Comparison of ENCODE assay signal across 11 mouse cellular contexts in genomic region chr12:75796510-75796909, GRCm38 (mm10). TPM values are rescaled to one million over a fixed set of nuclear protein-coding genes. Genes with fewer than 3 reads are reported as not detected.
DNase-seq lines count a peak whose midpoint lies in the region; TF ChIP-seq lines count a peak whose summit lies in the region.
"Had no signal": no experiment of that assay in that cellular context is flagged by ENCODE, and none has a peak within 500 bp of the region (broad histone marks: within the 10 kb centered on the region; RNA-seq: fewer than 3 reads in every experiment).

No protein-coding gene starts in this region.

- intact Hi-C loops in left cerebral cortex, adult 2 months (cut with DNase I): no loop called here
- intact Hi-C loops in left cerebral cortex, postnatal 36 days (cut with DNase I): no loop called here

- peak; percentile 27 to 41 for DNase-seq in cerebellum, postnatal 10 days
- DNase-seq in cerebellum, adult 8-10 months: no peak
- DNase-seq in left cerebral cortex, adult 2 months (ENCODE audit: extremely low spot score in 1 of 2, low spot score in 2 of 2): no peak
- no peak for DNase-seq in left cerebral cortex, postnatal 36 days (ENCODE audit: low spot score in 2 of 2)
- DNase-seq in NIH3T3 (ENCODE audit: low read depth): peak; percentile 69
- peak; percentile 13 to 44 for DNase-seq in kidney, postnatal 4 days
- DNase-seq in frontal cortex, postnatal 10 days (ENCODE audit: low spot score in 2 of 2): no peak
- no peak for DNase-seq in right cerebral cortex, postnatal 4 days
- DNase-seq: cerebellum, adult 9-11 months had no signal

- H3K27ac ChIP-seq in left cerebral cortex, adult 2 months: no peak overlapping the region
- H3K27ac ChIP-seq: stomach, embryonic 15.5 days had no signal

- peak; percentile 69 for TF ChIP-seq CTCF in left cerebral cortex, adult 2 months (IDR thresholded peaks at IDR 0.05)

- H3K4me3 ChIP-seq in left cerebral cortex, adult 2 months: no peak overlapping the region
- H3K4me3 ChIP-seq: myocyte; stomach, embryonic 15.5 days had no signal

RNA-seq across cellular contexts. Expression of gene Syne2, which starts 21.4 kb away (rescaled TPM):
- total RNA-seq in left cerebral cortex, adult 2 months (2021): 10 to 100 TPM; 20.5 to 22.5 TPM
- total RNA-seq in left cerebral cortex, postnatal 36 days (2021): 10 to 100 TPM; 21.3 to 23.5 TPM

Comparison
In these comparisons a context has a peak if more than half of its experiments do, and no peak if none do; other contexts are left out.
1. DNase-seq: peak in cerebellum, postnatal 10 days (2 of 2), NIH3T3 (single experiment) and kidney, postnatal 4 days (2 of 2); none in cerebellum, adult 8-10 months (single experiment), left cerebral cortex, adult 2 months (0 of 2), left cerebral cortex, postnatal 36 days (0 of 2), frontal cortex, postnatal 10 days (0 of 2) and right cerebral cortex, postnatal 4 days (single experiment).